Mouse (Mus musculus) gonadal fat pad, adult 2 months (tissue): ENCODE data around the gene Tcn2. TPM values are rescaled to one million over a fixed set of nuclear protein-coding genes. Genes with fewer than 3 reads are reported as not detected.
"Not testable (repeated sequence)": the region's sequence is repeated elsewhere in the genome, so short reads cannot be mapped to it uniquely, and the experiment has no call there.

Source experiments
- DNase-seq: peaks from one replicate; pipeline ENCODE4 v3.0.0-alpha.2; 2012; ENCODE audit warnings: low read depth
- polyA plus RNA-seq: library from polyadenylated mRNA; depleted of rRNA; stranded (reverse); fragments of >200 nt; gene quantifications from 2 replicates; pipeline ENCODE4 v1.2.3, GENCODE M21; 2012

The Tcn2 gene
- polyA plus RNA-seq, 1 experiment: 176 TPM

- DNase-seq: no peak
Measured at GRCm38 (mm10) chr11:3930019-3930418, 1.9 kb downstream of the Tcn2 start.

- DNase-seq: no peak
Measured at GRCm38 (mm10) chr11:3925916-3926315, 6.0 kb downstream of the Tcn2 start.

- no peak for DNase-seq
Measured at GRCm38 (mm10) chr11:3922731-3923130, 9.2 kb downstream of the Tcn2 start.

- DNase-seq: no peak
Measured at GRCm38 (mm10) chr11:3922115-3922514, 9.8 kb downstream of the Tcn2 start.

- peak; percentile 54 for DNase-seq
Measured at GRCm38 (mm10) chr11:3921281-3921850, 10.6 kb downstream of the Tcn2 start.

- DNase-seq: no peak
Measured at GRCm38 (mm10) chr11:3920476-3920875, 11.5 kb downstream of the Tcn2 start.

GRCm38 (mm10) chr11:3918738-3919137 is 13.2 kb downstream of the Tcn2 start:
- no peak for DNase-seq

GRCm38 (mm10) chr11:3914109-3914840 is 17.7 kb downstream of the Tcn2 start, which contains the start of gene Slc35e4:
Gene Slc35e4, minus strand, starts transcription at chr11:3914664.
- no peak for DNase-seq

- DNase-seq: peak; percentile 56
Measured at GRCm38 (mm10) chr11:3913316-3914108, 18.4 kb downstream of the Tcn2 start.

GRCm38 (mm10) chr11:3912875-3913271 is 19.1 kb downstream of the Tcn2 start:
- no peak for DNase-seq

GRCm38 (mm10) chr11:3912100-3912874 is 19.7 kb downstream of the Tcn2 start:
- no peak for DNase-seq

- DNase-seq: not testable (repeated sequence)
Measured at GRCm38 (mm10) chr11:3911440-3911839, 20.5 kb downstream of the Tcn2 start.

- DNase-seq: no peak
Measured at GRCm38 (mm10) chr11:3910513-3911310, 21.2 kb downstream of the Tcn2 start.

GRCm38 (mm10) chr11:3909236-3909635 is 22.7 kb downstream of the Tcn2 start:
- DNase-seq: no peak

GRCm38 (mm10) chr11:3905446-3905845 is 26.5 kb downstream of the Tcn2 start:
- DNase-seq: no peak

- DNase-seq: no peak
Measured at GRCm38 (mm10) chr11:3904673-3905072, 27.3 kb downstream of the Tcn2 start.

- DNase-seq: peak; percentile 90
Measured at GRCm38 (mm10) chr11:3903046-3903445, 28.9 kb downstream of the Tcn2 start.

GRCm38 (mm10) chr11:3902516-3902915 is 29.4 kb downstream of the Tcn2 start:
- peak; percentile 92 for DNase-seq

GRCm38 (mm10) chr11:3900296-3900695 is 31.7 kb downstream of the Tcn2 start:
- DNase-seq: no peak

GRCm38 (mm10) chr11:3895933-3896332 is 36.0 kb downstream of the Tcn2 start:
- no peak for DNase-seq

- DNase-seq: no peak
Measured at GRCm38 (mm10) chr11:3895458-3895857, 36.5 kb downstream of the Tcn2 start.
